Mouse (Mus musculus): ENCODE measurements at regions not wholly inside any gene's neighbourhood (a gene's known extent, or its start where the extent isn't known, plus 50 kb on each side); places are given as distances from the start of the nearest gene placed in this dataset.
A peak's percentile ranks its signal among the peaks of the same experiment; 100 is the strongest.

GRCm38 (mm10) chr2:10784266-10784665, 387.6 kb upstream of the Prkcq start:
- no peak for ATAC-seq
- H3K4me2 ChIP-seq (replicated peaks; ENCODE audit: low read depth) = no peak overlapping the region
- H3K27ac ChIP-seq (ENCODE audit: low read depth, low read length) = no peak overlapping the region
- H3K4me1 ChIP-seq (replicated peaks; ENCODE audit: control insufficient read depth, insufficient read depth, low read length) = no peaks in the 10 kb centered on the region
- TF ChIP-seq CTCF (IDR thresholded peaks at IDR 0.05; ENCODE audit: low read depth) = no peak
- no peaks in the 10 kb centered on the region for H3K36me3 ChIP-seq (ENCODE audit: control insufficient read depth, insufficient read depth)
- no peaks in the 10 kb centered on the region for H3K9me3 ChIP-seq (ENCODE audit: control insufficient read depth)
- H3K9ac ChIP-seq (ENCODE audit: low read depth, low read length) = no peak overlapping the region
- no peak overlapping the region for H3K4me3 ChIP-seq (ENCODE audit: low read depth, low read length)
- H3K27me3 ChIP-seq (replicated peaks; ENCODE audit: control insufficient read depth, insufficient read depth, low read length) = no peaks in the 10 kb centered on the region
- WGBS = 44% methylated on average over 1 of the region's 2 CpGs

- Histone ChIP-seq H3K9ac (ENCODE audit: low read depth, low read length) (no peak overlapping the region), H3K4me1 (replicated peaks; ENCODE audit: control insufficient read depth, insufficient read depth, low read length) (no peaks in the 10 kb centered on the region), H3K27me3 (replicated peaks; ENCODE audit: control insufficient read depth, insufficient read depth, low read length) (no peaks in the 10 kb centered on the region), H3K4me2 (replicated peaks; ENCODE audit: low read depth) (no peak overlapping the region), H3K27ac (ENCODE audit: low read depth, low read length) (no peak overlapping the region), H3K36me3 (ENCODE audit: control insufficient read depth, insufficient read depth) (no peaks in the 10 kb centered on the region), H3K4me3 (ENCODE audit: low read depth, low read length) (no peak overlapping the region), H3K9me3 (ENCODE audit: control insufficient read depth) (no peaks in the 10 kb centered on the region)
- TF ChIP-seq CTCF (IDR thresholded peaks at IDR 0.05; ENCODE audit: low read depth) = peak; percentile 80
- no peak for ATAC-seq
- 22% methylated on average over 2 of the region's 2 CpGs for WGBS
Measured at GRCm38 (mm10) chr2:10785156-10785555, 386.8 kb upstream of the Prkcq start.

GRCm38 (mm10) chr2:10788509-10788908, 383.4 kb upstream of the Prkcq start:
- Histone ChIP-seq H3K9me3 (ENCODE audit: control insufficient read depth) (no peaks in the 10 kb centered on the region), H3K9ac (ENCODE audit: low read depth, low read length) (no peak overlapping the region), H3K4me2 (replicated peaks; ENCODE audit: low read depth) (no peak overlapping the region), H3K36me3 (ENCODE audit: control insufficient read depth, insufficient read depth) (no peaks in the 10 kb centered on the region), H3K4me1 (replicated peaks; ENCODE audit: control insufficient read depth, insufficient read depth, low read length) (no peaks in the 10 kb centered on the region), H3K27ac (ENCODE audit: low read depth, low read length) (no peak overlapping the region), H3K27me3 (replicated peaks; ENCODE audit: control insufficient read depth, insufficient read depth, low read length) (no peaks in the 10 kb centered on the region), H3K4me3 (ENCODE audit: low read depth, low read length) (no peak overlapping the region)
- TF ChIP-seq CTCF (IDR thresholded peaks at IDR 0.05; ENCODE audit: low read depth) = no peak
- WGBS = 50% methylated on average over 1 of the region's 1 CpGs
- ATAC-seq = no peak

GRCm38 (mm10) chr2:10791233-10791632, 380.7 kb upstream of the Prkcq start:
- no peak for TF ChIP-seq CTCF (IDR thresholded peaks at IDR 0.05; ENCODE audit: low read depth)
- ATAC-seq = no peak
- Histone ChIP-seq H3K4me1 (replicated peaks; ENCODE audit: control insufficient read depth, insufficient read depth, low read length) (no peaks in the 10 kb centered on the region), H3K36me3 (ENCODE audit: control insufficient read depth, insufficient read depth) (no peaks in the 10 kb centered on the region), H3K4me2 (replicated peaks; ENCODE audit: low read depth) (no peak overlapping the region), H3K27ac (ENCODE audit: low read depth, low read length) (no peak overlapping the region), H3K9me3 (ENCODE audit: control insufficient read depth) (no peaks in the 10 kb centered on the region), H3K4me3 (ENCODE audit: low read depth, low read length) (no peak overlapping the region), H3K27me3 (replicated peaks; ENCODE audit: control insufficient read depth, insufficient read depth, low read length) (no peaks in the 10 kb centered on the region), H3K9ac (ENCODE audit: low read depth, low read length) (no peak overlapping the region)

GRCm38 (mm10) chr2:10816374-10816773, 355.5 kb upstream of the Prkcq start:
- no peaks in the 10 kb centered on the region for H3K36me3 ChIP-seq (ENCODE audit: control insufficient read depth, insufficient read depth)
- ATAC-seq = no peak
- no peak overlapping the region for H3K4me2 ChIP-seq (replicated peaks; ENCODE audit: low read depth)
- 31% methylated on average over 2 of the region's 2 CpGs for WGBS
- H3K9me3 ChIP-seq (ENCODE audit: control insufficient read depth) = no peaks in the 10 kb centered on the region
- no peaks in the 10 kb centered on the region for H3K4me1 ChIP-seq (replicated peaks; ENCODE audit: control insufficient read depth, insufficient read depth, low read length)
- no peak overlapping the region for H3K27ac ChIP-seq (ENCODE audit: low read depth, low read length)
- H3K4me3 ChIP-seq (ENCODE audit: low read depth, low read length) = no peak overlapping the region
- no peaks in the 10 kb centered on the region for H3K27me3 ChIP-seq (replicated peaks; ENCODE audit: control insufficient read depth, insufficient read depth, low read length)
- TF ChIP-seq CTCF (IDR thresholded peaks at IDR 0.05; ENCODE audit: low read depth) = peak; percentile 12; the same call in 1 of the 2 replicates
- no peak overlapping the region for H3K9ac ChIP-seq (ENCODE audit: low read depth, low read length)

GRCm38 (mm10) chr2:10825278-10826133, 346.4 kb upstream of the Prkcq start:
- Histone ChIP-seq H3K9ac (ENCODE audit: low read depth, low read length) (peak overlapping the region; percentile 40; the same call in 1 of the 2 replicates), H3K9me3 (ENCODE audit: control insufficient read depth) (no peaks in the 10 kb centered on the region), H3K4me2 (replicated peaks; ENCODE audit: low read depth) (peak overlapping the region; percentile 74), H3K27me3 (replicated peaks; ENCODE audit: control insufficient read depth, insufficient read depth, low read length) (no peaks in the 10 kb centered on the region), H3K4me1 (replicated peaks; ENCODE audit: control insufficient read depth, insufficient read depth, low read length) (no peaks in the 10 kb centered on the region), H3K36me3 (ENCODE audit: control insufficient read depth, insufficient read depth) (no peaks in the 10 kb centered on the region), H3K4me3 (ENCODE audit: low read depth, low read length) (peak overlapping the region; percentile 48), H3K27ac (ENCODE audit: low read depth, low read length) (no peak overlapping the region)
- 0 out of 2 replicates have a peak, but pooled peaks have one; percentile 43 for ATAC-seq
- peak; percentile 85 for TF ChIP-seq CTCF (IDR thresholded peaks at IDR 0.05; ENCODE audit: low read depth)
- WGBS = 24% methylated on average over 29 of the region's 29 CpGs

All from intestine, postnatal 0 days (tissue).